Mouse (Mus musculus): Measurements from ENCODE around the gene Hoxb6. TPM values are rescaled to one million over a fixed set of nuclear protein-coding genes. Genes with fewer than 3 reads are reported as not detected.

Hoxb6 gene
- polyA plus RNA-seq, 1 experiment = 8.3 TPM

DNA sequence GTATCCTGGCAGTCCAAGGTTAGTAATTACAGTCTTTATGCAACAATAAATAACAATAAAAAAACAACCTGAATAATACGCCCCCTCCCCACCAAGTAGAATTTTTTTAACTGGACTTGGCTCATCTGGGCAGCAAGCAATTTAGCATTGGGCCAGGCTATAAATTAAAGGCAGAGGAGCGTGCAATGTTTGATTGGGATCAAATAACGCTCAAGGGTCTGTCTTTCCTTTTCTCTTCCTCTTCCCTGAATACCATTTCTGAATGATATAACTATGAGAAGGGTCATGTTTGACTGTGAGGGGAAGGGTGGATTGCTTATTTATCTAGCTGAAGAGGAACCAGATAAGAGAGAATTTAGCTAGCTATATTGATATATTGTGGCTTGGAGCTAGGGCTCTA, 56.7 kb downstream of the Hoxb6 start:
- H3K4me1 ChIP-seq (ENCODE audit: control insufficient read depth, insufficient read depth, insufficient read length, low read length) = no peaks in the 10 kb centered on the region; the same call in 1 of the 2 replicates
- H3K27me3 ChIP-seq (ENCODE audit: control insufficient read depth, insufficient read depth, low read length) = peaks cover 36% of the 10 kb centered on the region
- H3K27ac ChIP-seq (ENCODE audit: insufficient read depth, low read depth, low read length) = peak overlapping the region; percentile 40; the same call in 1 of the 2 replicates
- WGBS = 58% methylated on average over 3 of the region's 3 CpGs
- no peak overlapping the region for H3K4me3 ChIP-seq (ENCODE audit: low read depth, low read length)
- H3K36me3 ChIP-seq (ENCODE audit: control insufficient read depth, insufficient read depth, low read length) = no peaks in the 10 kb centered on the region; the same call in 1 of the 2 replicates
- TF ChIP-seq CTCF (IDR thresholded peaks at IDR 0.05; ENCODE audit: extremely low read depth, insufficient read length, insufficient replicate concordance, low read depth, low read length) = no peak
- no peak for TF ChIP-seq POLR2A (IDR thresholded peaks at IDR 0.05; ENCODE audit: low read depth, low read length)

- Histone ChIP-seq H3K27me3 (ENCODE audit: control insufficient read depth, insufficient read depth, low read length) (peaks cover 42% of the 10 kb centered on the region), H3K4me3 (ENCODE audit: low read depth, low read length) (no peak overlapping the region), H3K36me3 (ENCODE audit: control insufficient read depth, insufficient read depth, low read length) (no peaks in the 10 kb centered on the region; the same call in 1 of the 2 replicates), H3K4me1 (ENCODE audit: control insufficient read depth, insufficient read depth, insufficient read length, low read length) (no peaks in the 10 kb centered on the region; the same call in 1 of the 2 replicates), H3K27ac (ENCODE audit: insufficient read depth, low read depth, low read length) (peak overlapping the region; percentile 40; the same call in 1 of the 2 replicates)
- TF ChIP-seq CTCF (IDR thresholded peaks at IDR 0.05; ENCODE audit: extremely low read depth, insufficient read length, insufficient replicate concordance, low read depth, low read length) = no peak
- no peak for TF ChIP-seq POLR2A (IDR thresholded peaks at IDR 0.05; ENCODE audit: low read depth, low read length)
- WGBS = 57% methylated on average over 14 of the region's 14 CpGs
Measured at GRCm38 (mm10) chr11:96349491-96350340, 57.4 kb downstream of the Hoxb6 start.

DNA sequence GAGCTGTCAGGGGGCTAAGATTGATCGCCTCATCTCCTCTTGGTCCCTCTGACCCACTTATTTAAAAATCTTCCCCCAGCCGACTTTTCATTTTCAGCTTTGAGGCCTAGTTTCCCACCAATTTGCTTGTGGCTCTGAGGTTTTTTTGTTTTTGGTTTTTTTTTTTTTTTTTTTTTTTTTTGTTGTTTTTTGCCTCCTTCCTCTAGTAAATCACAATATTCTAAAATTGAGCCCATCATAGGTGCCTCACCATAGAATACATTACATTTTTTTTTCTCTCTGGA, 58.0 kb downstream of the Hoxb6 start, which contains the start of gene Hoxb2:
TSS of gene Hoxb2 (plus strand) at position 185 of the 284 bp plus-strand sequence.
- Histone ChIP-seq H3K4me1 (ENCODE audit: control insufficient read depth, insufficient read depth, insufficient read length, low read length) (no peaks in the 10 kb centered on the region; the same call in 1 of the 2 replicates), H3K4me3 (ENCODE audit: low read depth, low read length) (no peak within 1 kb of the TSS), H3K27me3 (ENCODE audit: control insufficient read depth, insufficient read depth, low read length) (peaks cover 46% of the 10 kb centered on the region), H3K36me3 (ENCODE audit: control insufficient read depth, insufficient read depth, low read length) (no peaks in the 10 kb centered on the region; the same call in 1 of the 2 replicates), H3K27ac (ENCODE audit: insufficient read depth, low read depth, low read length) (peak within 1 kb of the TSS; percentile 40)
- TF ChIP-seq CTCF (IDR thresholded peaks at IDR 0.05; ENCODE audit: extremely low read depth, insufficient read length, insufficient replicate concordance, low read depth, low read length) = no peak
- no peak for TF ChIP-seq POLR2A (IDR thresholded peaks at IDR 0.05; ENCODE audit: low read depth, low read length)
- 58% methylated on average over 2 of the region's 2 CpGs for WGBS

GRCm38 (mm10) chr11:96350791-96351190, 58.5 kb downstream of the Hoxb6 start:
- H3K36me3 ChIP-seq (ENCODE audit: control insufficient read depth, insufficient read depth, low read length) = no peaks in the 10 kb centered on the region; the same call in 1 of the 2 replicates
- H3K27ac ChIP-seq (ENCODE audit: insufficient read depth, low read depth, low read length) = peak overlapping the region; percentile 35; the same call in 1 of the 2 replicates
- H3K4me1 ChIP-seq (ENCODE audit: control insufficient read depth, insufficient read depth, insufficient read length, low read length) = no peaks in the 10 kb centered on the region; the same call in 1 of the 2 replicates
- WGBS = 70% methylated on average over 2 of the region's 2 CpGs
- peaks cover 41% of the 10 kb centered on the region for H3K27me3 ChIP-seq (ENCODE audit: control insufficient read depth, insufficient read depth, low read length)
- TF ChIP-seq POLR2A (IDR thresholded peaks at IDR 0.05; ENCODE audit: low read depth, low read length) (no peak), CTCF (IDR thresholded peaks at IDR 0.05; ENCODE audit: extremely low read depth, insufficient read length, insufficient replicate concordance, low read depth, low read length) (no peak)
- H3K4me3 ChIP-seq (ENCODE audit: low read depth, low read length) = no peak overlapping the region

Other genes starting within 250 kb of the Hoxb6 start
- 12.1 and 23.0 TPM in 2 replicates for gene Ube2z, start 227.1 kb upstream of the Hoxb6 start, polyA plus RNA-seq (2012; rRNA removed)
- 732 and 1,031 TPM in 2 replicates for gene Atp5g1, start 216.8 kb upstream of the Hoxb6 start, polyA plus RNA-seq (2012; rRNA removed)
- not detected in 2 replicates for gene Calcoco2, start 180.5 kb upstream of the Hoxb6 start, polyA plus RNA-seq (2012; rRNA removed)
- 0.11 TPM in 1 of 2 replicates, not detected in the other for gene Ttll6, start 158.7 kb upstream of the Hoxb6 start, polyA plus RNA-seq (2012; rRNA removed)
- gene Hoxb13, start 98.2 kb upstream of the Hoxb6 start, polyA plus RNA-seq (2012; rRNA removed) = 0.11 and 0.25 TPM in 2 replicates
- 0.14 TPM in 1 of 2 replicates, not detected in the other for gene Hoxb9, start 21.0 kb upstream of the Hoxb6 start, polyA plus RNA-seq (2012; rRNA removed)
- 0.38 and 5.3 TPM in 2 replicates for gene Hoxb8, start 10.6 kb upstream of the Hoxb6 start, polyA plus RNA-seq (2012; rRNA removed)
- gene Hoxb7, start 5.9 kb upstream of the Hoxb6 start, polyA plus RNA-seq (2012; rRNA removed) = 0.17 and 1.5 TPM in 2 replicates
- 1.8 and 3.2 TPM in 2 replicates for gene Hoxb5, start 10.9 kb downstream of the Hoxb6 start, polyA plus RNA-seq (2012; rRNA removed)
- gene Hoxb4, start 25.8 kb downstream of the Hoxb6 start, polyA plus RNA-seq (2012; rRNA removed) = 1.4 and 2.9 TPM in 2 replicates
- gene Hoxb3, start 30.9 kb downstream of the Hoxb6 start, polyA plus RNA-seq (2012; rRNA removed) = 3.5 and 5.5 TPM in 2 replicates
- gene Hoxb2, start 58.0 kb downstream of the Hoxb6 start, polyA plus RNA-seq (2012; rRNA removed) = 9.9 TPM in 2 replicates
- not detected in 2 replicates for gene Hoxb1, start 73.3 kb downstream of the Hoxb6 start, polyA plus RNA-seq (2012; rRNA removed)
- gene Skap1, start 172.1 kb downstream of the Hoxb6 start, polyA plus RNA-seq (2012; rRNA removed) = 1.7 and 3.0 TPM in 2 replicates

Measured in small intestine, adult 2 months (tissue).